Mouse (Mus musculus) left cerebral cortex, adult 11 months (tissue): ENCODE results near the gene Clip1.
"Not testable (repeated sequence)": the region's sequence is repeated elsewhere in the genome, so short reads cannot be mapped to it uniquely, and the experiment has no call there.

Source experiments
- DNase-seq: peaks from one replicate; pipeline ENCODE4 v3.0.0; 2022; ENCODE audit warnings: low spot score

Gene Clip1

GRCm38 (mm10) chr5:123684221-123685144 lies at the start of gene Clip1:
Clip1 (minus strand) TSS chr5:123684618.
- no peak for DNase-seq

GRCm38 (mm10) chr5:123730981-123731380 lies 46.6 kb upstream of the Clip1 start:
- no peak for DNase-seq

GRCm38 (mm10) chr5:123723816-123724215 lies 39.4 kb upstream of the Clip1 start:
- not testable (repeated sequence) for DNase-seq

GRCm38 (mm10) chr5:123720328-123721311 lies 36.2 kb upstream of the Clip1 start, which contains the start of gene Zcchc8:
Zcchc8 (minus strand) TSS chr5:123721100.
- peak; percentile 95 for DNase-seq

- DNase-seq = no peak
These were observed 30.2 kb upstream of the Clip1 start for GRCm38 (mm10) chr5:123714622-123715021.

- no peak for DNase-seq
These were observed 29.4 kb upstream of the Clip1 start for GRCm38 (mm10) chr5:123713782-123714181.

GRCm38 (mm10) chr5:123709571-123709970 lies 25.2 kb upstream of the Clip1 start:
- no peak for DNase-seq

GRCm38 (mm10) chr5:123708598-123708997 lies 24.2 kb upstream of the Clip1 start:
- no peak for DNase-seq

- no peak for DNase-seq
These were observed 16.2 kb upstream of the Clip1 start for GRCm38 (mm10) chr5:123700625-123701024.

- no peak for DNase-seq
These were observed 14.8 kb upstream of the Clip1 start for GRCm38 (mm10) chr5:123699198-123699597.

GRCm38 (mm10) chr5:123696961-123697360 lies 12.5 kb upstream of the Clip1 start:
- DNase-seq = no peak

- no peak for DNase-seq
These were observed 11.8 kb upstream of the Clip1 start for GRCm38 (mm10) chr5:123696244-123696643.

GRCm38 (mm10) chr5:123694468-123694867 lies 10.1 kb upstream of the Clip1 start:
- no peak for DNase-seq

GRCm38 (mm10) chr5:123683377-123684220 lies 819 bp downstream of the Clip1 start:
- no peak for DNase-seq

GRCm38 (mm10) chr5:123683043-123683376 lies 1.4 kb downstream of the Clip1 start:
- no peak for DNase-seq

GRCm38 (mm10) chr5:123682372-123682771 lies 2.0 kb downstream of the Clip1 start:
- no peak for DNase-seq

- no peak for DNase-seq
These were observed 4.7 kb downstream of the Clip1 start for GRCm38 (mm10) chr5:123679546-123680263.

GRCm38 (mm10) chr5:123679106-123679505 lies 5.3 kb downstream of the Clip1 start:
- DNase-seq = no peak

- no peak for DNase-seq
These were observed 8.7 kb downstream of the Clip1 start for GRCm38 (mm10) chr5:123675717-123676116.

GRCm38 (mm10) chr5:123675221-123675620 lies 9.2 kb downstream of the Clip1 start:
- no peak for DNase-seq

- DNase-seq = no peak
These were observed 13.0 kb downstream of the Clip1 start for GRCm38 (mm10) chr5:123671473-123671820.
